9 mouse cellular contexts compared by ENCODE assay signal in genomic region chr3:36551343-36551742, GRCm38 (mm10). TPM values are rescaled to one million over a fixed set of nuclear protein-coding genes. Genes with fewer than 3 reads are reported as not detected.
A peak's percentile ranks its signal among the peaks of the same experiment; 100 is the strongest.
DNase-seq lines count a peak whose midpoint lies in the region; ATAC-seq lines count a peak whose summit lies in the region.
"Had no signal": no experiment of that assay in that cellular context is flagged by ENCODE, and none has a peak within 500 bp of the region (broad histone marks: within the 10 kb centered on the region; RNA-seq: fewer than 3 reads in every experiment).

No protein-coding gene starts in this region.

- H3K9me3 ChIP-seq in heart, embryonic 10.5 days, result no peaks in the 10 kb centered on the region
- H3K9me3 ChIP-seq in intestine, embryonic 14.5 days (ENCODE audit: control insufficient read depth, low read length), result no peaks in the 10 kb centered on the region
- H3K9me3 ChIP-seq in lung, embryonic 16.5 days (ENCODE audit: control insufficient read depth, low read length), result no peaks in the 10 kb centered on the region

- no peak overlapping the region for H3K27ac ChIP-seq in heart, embryonic 10.5 days
- H3K27ac ChIP-seq in intestine, embryonic 14.5 days (ENCODE audit: low read depth), result peak overlapping the region; percentile 40; the same call in 1 of the 2 replicates
- no peak overlapping the region for H3K27ac ChIP-seq in lung, embryonic 16.5 days (ENCODE audit: low read length)

- H3K9ac ChIP-seq in intestine, embryonic 14.5 days (ENCODE audit: low read length), result no peak overlapping the region
- no peak overlapping the region; the same call in 1 of the 2 replicates for H3K9ac ChIP-seq in lung, embryonic 16.5 days (ENCODE audit: low read length)

- no peak; the same call in 1 of the 2 replicates for ATAC-seq in intestine, embryonic 14.5 days (replicated peaks; ENCODE audit: low FRiP score, low TSS enrichment, low read depth)
- peak; percentile 44 for ATAC-seq in lung, embryonic 16.5 days (ENCODE audit: low read depth)

- DNase-seq in heart, adult 11 months, result peak; percentile 97
- DNase-seq in heart, embryonic 10.5 days (ENCODE audit: low spot score), result no peak
- peak; percentile 35 to 46 for DNase-seq in cerebellum, postnatal 10 days
- DNase-seq in gastrocnemius, postnatal 10 days, result peak; percentile 44
- peak; percentile 59 for DNase-seq in intestine, embryonic 14.5 days (ENCODE audit: low spot score)
- peak; percentile 94 for DNase-seq in retina, postnatal 1 day
- DNase-seq in thymus, postnatal 14 days, result no peak

- H3K27me3 ChIP-seq in heart, embryonic 10.5 days (ENCODE audit: insufficient read depth, poor library complexity, severe bottlenecking), result no peaks in the 10 kb centered on the region
- H3K27me3 ChIP-seq in intestine, embryonic 14.5 days (replicated peaks; ENCODE audit: control insufficient read depth, insufficient read depth, low read length), result no peaks in the 10 kb centered on the region
- no peaks in the 10 kb centered on the region for H3K27me3 ChIP-seq in lung, embryonic 16.5 days (ENCODE audit: control insufficient read depth, insufficient read depth, low read depth, low read length)

- H3K4me1 ChIP-seq in heart, embryonic 10.5 days, result peaks cover 4% of the 10 kb centered on the region; the same call in 1 of the 2 replicates
- H3K4me1 ChIP-seq in intestine, embryonic 14.5 days (replicated peaks; ENCODE audit: control insufficient read depth, insufficient read depth, low read length), result peaks cover 9% of the 10 kb centered on the region
- peaks cover 9% of the 10 kb centered on the region for H3K4me1 ChIP-seq in lung, embryonic 16.5 days (replicated peaks; ENCODE audit: control insufficient read depth, insufficient read depth, low read length)

- WGBS in heart, embryonic 10.5 days, result 56% methylated on average over 9 of the region's 9 CpGs
- WGBS in intestine, embryonic 14.5 days, result 56% methylated on average over 9 of the region's 9 CpGs
- WGBS in lung, embryonic 16.5 days, result 33% methylated on average over 9 of the region's 9 CpGs

- H3K4me2 ChIP-seq in intestine, embryonic 14.5 days (ENCODE audit: low read length), result peak overlapping the region; percentile 93
- peak overlapping the region; percentile 89; the same call in 1 of the 2 replicates for H3K4me2 ChIP-seq in lung, embryonic 16.5 days (ENCODE audit: low read depth, low read length)

- H3K36me3 ChIP-seq in heart, embryonic 10.5 days, result peaks cover 25% of the 10 kb centered on the region
- peaks cover 27% of the 10 kb centered on the region for H3K36me3 ChIP-seq in intestine, embryonic 14.5 days (ENCODE audit: control insufficient read depth, insufficient read depth, low read length)
- peaks cover 12% of the 10 kb centered on the region for H3K36me3 ChIP-seq in lung, embryonic 16.5 days (ENCODE audit: control insufficient read depth, insufficient read depth, low read length)

- no peak overlapping the region for H3K4me3 ChIP-seq in heart, embryonic 10.5 days
- no peak overlapping the region for H3K4me3 ChIP-seq in intestine, embryonic 14.5 days (ENCODE audit: low read depth, low read length)
- H3K4me3 ChIP-seq in lung, embryonic 16.5 days (ENCODE audit: low read length), result no peak overlapping the region; the same call in 1 of the 2 replicates

RNA-seq across cellular contexts. Expression of gene Exosc9, which starts 1.1 kb away (rescaled TPM):
- polyA plus RNA-seq in heart, embryonic 10.5 days (2016; fragmentation: Nextera tagmentation; extraction: Ambion mirVana), result 65.2 and 77.8 TPM in 2 replicates
- 10 to 100 TPM; 23.1 to 24.5 TPM for total RNA-seq in gastrocnemius, postnatal 10 days (2021)
- polyA plus RNA-seq in intestine, embryonic 14.5 days (2014; fragmentation: Nextera tagmentation; extraction: Ambion mirVana), result 60.7 and 62.1 TPM in 2 replicates
- 53.4 and 59.3 TPM in 2 replicates for polyA plus RNA-seq in lung, embryonic 16.5 days (2015; fragmentation: Nextera tagmentation; extraction: Ambion mirVana)

RNA-seq across cellular contexts. Expression of gene Ccna2, which starts 20.6 kb away (rescaled TPM):
- polyA plus RNA-seq in heart, embryonic 10.5 days (2016; fragmentation: Nextera tagmentation; extraction: Ambion mirVana), result 196 and 199 TPM in 2 replicates
- total RNA-seq in gastrocnemius, postnatal 10 days (2021), result 10 to 100 TPM; 18.4 to 21.8 TPM
- polyA plus RNA-seq in intestine, embryonic 14.5 days (2014; fragmentation: Nextera tagmentation; extraction: Ambion mirVana), result 210 and 219 TPM in 2 replicates
- 188 and 210 TPM in 2 replicates for polyA plus RNA-seq in lung, embryonic 16.5 days (2015; fragmentation: Nextera tagmentation; extraction: Ambion mirVana)

RNA-seq across cellular contexts. Expression of gene Gm11549, which starts 29.7 kb away (rescaled TPM):
- not detected in 2 replicates for polyA plus RNA-seq in heart, embryonic 10.5 days (2016; fragmentation: Nextera tagmentation; extraction: Ambion mirVana)
- total RNA-seq in gastrocnemius, postnatal 10 days (2021), result under 1 TPM; 0.19 to 0.23 TPM
- 0.16 and 0.20 TPM in 2 replicates for polyA plus RNA-seq in intestine, embryonic 14.5 days (2014; fragmentation: Nextera tagmentation; extraction: Ambion mirVana)
- 0.09 and 0.16 TPM in 2 replicates for polyA plus RNA-seq in lung, embryonic 16.5 days (2015; fragmentation: Nextera tagmentation; extraction: Ambion mirVana)
- polyA plus RNA-seq: liver, embryonic 16.5 days had no signal

Comparison
In these comparisons a context has a peak if more than half of its experiments do, and no peak if none do; other contexts are left out.
1. DNase-seq: peak in heart, adult 11 months (single experiment), cerebellum, postnatal 10 days (2 of 2), gastrocnemius, postnatal 10 days (single experiment), intestine, embryonic 14.5 days (single experiment) and retina, postnatal 1 day (single experiment); none in heart, embryonic 10.5 days (single experiment) and thymus, postnatal 14 days (single experiment).